Mouse (Mus musculus): ENCODE data around the gene Idh3a. TPM values are rescaled to one million over a fixed set of nuclear protein-coding genes. Genes with fewer than 3 reads are reported as not detected.
A peak's percentile ranks its signal among the peaks of the same experiment; 100 is the strongest.
"Not testable (repeated sequence)": the region's sequence is repeated elsewhere in the genome, so short reads cannot be mapped to it uniquely, and the experiment has no call there.

Idh3a gene
- polyA plus RNA-seq, 1 experiment from 2014 or later = 126 TPM

DNA sequence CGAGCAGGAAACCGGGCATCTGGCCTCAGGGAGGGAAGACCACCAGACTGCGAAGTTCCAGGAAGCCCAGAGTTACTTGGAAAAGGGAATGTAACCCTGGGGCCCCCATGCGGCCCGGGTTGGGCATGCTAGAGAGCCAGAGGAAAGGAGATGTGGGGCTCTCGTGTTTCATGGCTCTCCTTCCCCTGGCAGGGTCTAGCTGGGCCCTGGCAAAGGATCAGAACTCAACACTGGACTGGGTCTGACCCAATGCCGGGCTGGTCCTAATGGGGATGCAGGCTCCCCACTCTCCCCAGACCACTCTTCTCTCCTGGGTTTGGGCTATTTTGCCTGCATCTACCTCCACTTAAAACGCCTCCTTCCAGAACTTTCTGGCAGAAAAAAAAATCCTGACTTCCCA is 27.4 kb upstream of the Idh3a start:
- no peaks in the 10 kb centered on the region for H3K9me3 ChIP-seq
- H3K36me3 ChIP-seq = no peaks in the 10 kb centered on the region
- peak overlapping the region; percentile 71; the same call in 1 of the 2 replicates for H3K4me2 ChIP-seq
- H3K4me3 ChIP-seq = no peak overlapping the region
- H3K27me3 ChIP-seq = no peaks in the 10 kb centered on the region
- no peak overlapping the region for H3K9ac ChIP-seq
- peaks cover 21% of the 10 kb centered on the region for H3K4me1 ChIP-seq (replicated peaks)
- no peak for ATAC-seq (ENCODE audit: low FRiP score)
- WGBS = 76% methylated on average over 8 of the region's 8 CpGs
- no peak overlapping the region for H3K27ac ChIP-seq

DNA sequence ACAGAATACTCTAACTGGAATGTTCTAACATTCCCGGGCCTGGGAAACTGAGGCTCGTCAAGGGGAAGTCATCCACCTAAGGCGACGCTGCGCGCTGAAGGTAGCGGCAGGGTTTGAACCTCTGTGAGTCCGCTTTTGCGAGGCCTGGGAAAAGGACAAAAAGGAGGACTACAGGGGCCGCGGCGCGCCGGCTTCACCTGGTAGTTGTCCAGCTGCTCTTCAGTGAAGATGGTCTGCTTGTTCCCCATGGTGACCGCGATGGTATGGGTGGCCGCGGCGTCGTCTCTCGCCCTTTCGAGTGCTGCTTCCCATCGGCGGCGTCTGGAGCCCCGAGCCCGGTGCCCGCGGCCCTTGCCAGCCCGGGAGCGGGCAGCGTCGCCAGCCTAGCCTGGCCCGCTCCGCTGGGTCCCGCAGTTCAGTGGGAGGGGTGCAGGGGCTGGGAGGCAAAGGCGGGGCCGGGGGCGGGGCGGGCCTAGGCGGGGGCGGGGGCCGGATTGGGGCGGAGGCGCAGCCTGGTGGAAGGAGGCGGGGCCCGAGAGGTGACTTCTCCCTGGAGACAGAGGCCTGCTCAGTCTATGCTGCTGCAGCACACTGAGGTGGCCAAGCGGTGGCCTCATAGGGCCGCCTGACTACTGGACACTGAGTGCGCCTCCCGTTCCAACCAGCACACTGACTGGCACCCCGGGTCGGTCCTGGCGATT is 26.2 kb upstream of the Idh3a start, which contains the start of gene Cib2:
TSS of gene Cib2 (minus strand) at position 448 of the 701 bp plus-strand sequence.
- WGBS = 2% methylated on average over 51 of the region's 54 CpGs
- Histone ChIP-seq H3K27ac (peak within 1 kb of the TSS; percentile 19; the same call in 1 of the 2 replicates), H3K4me3 (peak within 1 kb of the TSS; percentile 54), H3K4me1 (replicated peaks) (peaks cover 21% of the 10 kb centered on the region), H3K9me3 (no peaks in the 10 kb centered on the region), H3K27me3 (no peaks in the 10 kb centered on the region), H3K36me3 (no peaks in the 10 kb centered on the region), H3K9ac (peak within 1 kb of the TSS; percentile 73), H3K4me2 (peak within 1 kb of the TSS; percentile 71)
- ATAC-seq (ENCODE audit: low FRiP score) = peak; percentile 98

- H3K9ac ChIP-seq = no peak overlapping the region
- no peaks in the 10 kb centered on the region for H3K36me3 ChIP-seq
- H3K27ac ChIP-seq = no peak overlapping the region
- WGBS = 87% methylated on average over 8 of the region's 8 CpGs
- H3K9me3 ChIP-seq = no peaks in the 10 kb centered on the region
- ATAC-seq (ENCODE audit: low FRiP score) = no peak
- H3K4me2 ChIP-seq = peak overlapping the region; percentile 71
- peaks cover 21% of the 10 kb centered on the region for H3K4me1 ChIP-seq (replicated peaks)
- no peaks in the 10 kb centered on the region for H3K27me3 ChIP-seq
- H3K4me3 ChIP-seq = no peak overlapping the region
These were observed 25.1 kb upstream of the Idh3a start for GRCm38 (mm10) chr9:54560831-54561601.

DNA sequence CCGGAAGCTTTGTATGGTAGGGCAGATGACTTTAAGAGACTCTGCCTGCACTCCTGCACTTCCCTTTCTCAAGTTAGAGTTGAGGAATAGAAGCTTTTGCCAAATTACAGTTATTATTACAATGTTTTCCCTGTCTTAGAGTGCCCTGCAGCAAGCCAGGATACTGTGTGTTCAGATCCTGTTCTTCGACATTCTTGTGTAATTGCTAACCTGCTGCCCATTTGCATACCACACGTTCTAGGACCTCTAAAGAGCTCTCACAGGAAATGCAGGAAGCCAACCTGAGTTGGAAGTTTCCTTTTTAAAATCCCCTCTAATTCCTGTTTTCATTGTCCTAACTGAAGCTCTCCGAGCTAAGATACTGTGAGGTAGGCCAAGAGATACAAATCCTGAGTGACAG is 19.2 kb upstream of the Idh3a start:
- Histone ChIP-seq H3K36me3 (no peaks in the 10 kb centered on the region), H3K27me3 (no peaks in the 10 kb centered on the region), H3K27ac (no peak overlapping the region), H3K4me1 (replicated peaks) (no peaks in the 10 kb centered on the region), H3K9me3 (no peaks in the 10 kb centered on the region), H3K4me2 (no peak overlapping the region), H3K4me3 (no peak overlapping the region), H3K9ac (no peak overlapping the region)
- 70% methylated on average over 4 of the region's 4 CpGs for WGBS
- ATAC-seq (ENCODE audit: low FRiP score) = no peak

GRCm38 (mm10) chr9:54568732-54569131 is 17.4 kb upstream of the Idh3a start:
- no peaks in the 10 kb centered on the region for H3K9me3 ChIP-seq
- H3K4me1 ChIP-seq (replicated peaks) = no peaks in the 10 kb centered on the region
- 35% methylated on average over 2 of the region's 2 CpGs for WGBS
- H3K27ac ChIP-seq = no peak overlapping the region
- no peaks in the 10 kb centered on the region for H3K36me3 ChIP-seq
- H3K4me2 ChIP-seq = no peak overlapping the region
- no peak overlapping the region for H3K4me3 ChIP-seq
- H3K27me3 ChIP-seq = no peaks in the 10 kb centered on the region
- ATAC-seq (ENCODE audit: low FRiP score) = no peak
- no peak overlapping the region for H3K9ac ChIP-seq

DNA sequence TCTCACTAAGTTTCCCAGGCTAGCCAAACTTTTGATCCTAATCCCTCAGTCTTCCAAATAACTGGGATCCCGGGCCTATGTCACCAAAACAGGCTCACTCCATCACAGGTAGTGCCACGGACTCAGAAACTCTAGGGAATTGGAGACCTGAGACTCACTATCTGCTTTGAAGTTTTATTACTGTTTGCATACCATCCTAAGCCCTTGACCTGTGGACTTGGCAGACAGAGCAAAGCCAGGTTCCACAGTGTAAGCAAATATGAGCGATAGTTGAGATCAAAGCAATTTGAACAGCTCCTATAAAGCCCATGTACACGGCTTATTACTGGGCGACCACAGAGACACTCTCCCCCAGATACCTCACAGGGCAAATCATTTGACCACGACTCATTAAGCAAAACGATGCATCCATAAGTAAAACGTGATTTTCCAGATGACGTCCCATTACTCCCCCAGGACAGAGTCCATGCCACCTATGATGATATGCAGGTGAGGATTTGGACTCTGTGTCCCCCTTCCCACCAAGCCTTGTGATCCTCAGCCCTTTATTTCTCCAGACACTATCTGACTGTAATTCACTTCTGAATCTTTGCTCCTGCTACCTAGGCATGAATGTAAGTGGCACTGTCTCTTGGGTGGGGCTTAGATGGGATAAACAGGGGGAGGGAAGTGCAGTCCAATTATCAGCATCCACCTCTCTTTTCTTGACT is 14.8 kb upstream of the Idh3a start:
- Histone ChIP-seq H3K4me2 (no peak overlapping the region), H3K36me3 (no peaks in the 10 kb centered on the region), H3K4me3 (no peak overlapping the region), H3K9me3 (no peaks in the 10 kb centered on the region), H3K27me3 (no peaks in the 10 kb centered on the region), H3K4me1 (replicated peaks) (no peaks in the 10 kb centered on the region), H3K9ac (no peak overlapping the region), H3K27ac (no peak overlapping the region)
- no peak for ATAC-seq (ENCODE audit: low FRiP score)
- 85% methylated on average over 9 of the region's 9 CpGs for WGBS

- no peak overlapping the region for H3K9ac ChIP-seq
- H3K27ac ChIP-seq = no peak overlapping the region
- no peaks in the 10 kb centered on the region for H3K27me3 ChIP-seq
- ATAC-seq (ENCODE audit: low FRiP score) = no peak
- no peak overlapping the region for H3K4me2 ChIP-seq
- H3K4me1 ChIP-seq (replicated peaks) = peaks cover 19% of the 10 kb centered on the region
- no peaks in the 10 kb centered on the region for H3K9me3 ChIP-seq
- no peaks in the 10 kb centered on the region for H3K36me3 ChIP-seq
- WGBS = 68% methylated on average over 1 of the region's 1 CpGs
- H3K4me3 ChIP-seq = no peak overlapping the region
These were observed 2.4 kb upstream of the Idh3a start for GRCm38 (mm10) chr9:54583712-54584111.

GRCm38 (mm10) chr9:54584127-54584526 is 2.0 kb upstream of the Idh3a start:
- H3K9ac ChIP-seq, H3K4me3 ChIP-seq: not testable (repeated sequence)

DNA sequence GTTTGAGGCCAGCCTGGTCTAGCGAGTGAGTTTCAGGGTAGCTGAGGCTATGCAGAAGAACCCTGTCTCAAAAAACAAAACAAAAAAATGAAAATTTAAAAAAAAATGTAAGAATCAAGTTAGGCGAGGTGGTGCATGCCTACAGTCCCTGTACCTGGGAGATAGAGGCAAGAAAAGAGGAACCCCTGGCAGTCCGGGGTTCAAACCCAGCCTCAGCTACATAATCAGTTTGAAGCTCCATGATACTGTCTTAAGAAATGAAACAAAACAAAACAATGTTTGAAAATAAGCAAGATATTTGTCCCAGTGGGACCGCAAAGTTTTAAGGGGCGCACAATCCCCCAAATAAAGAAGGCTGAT is 315 bp upstream of the Idh3a start:
- Histone ChIP-seq H3K9me3 (no peaks in the 10 kb centered on the region), H3K27ac (peak overlapping the region; percentile 77), H3K9ac (peak overlapping the region; percentile 68), H3K4me3 (peak overlapping the region; percentile 97), H3K4me1 (replicated peaks) (peaks cover 20% of the 10 kb centered on the region), H3K4me2 (peak overlapping the region; percentile 84), H3K27me3 (no peaks in the 10 kb centered on the region), H3K36me3 (peaks cover 12% of the 10 kb centered on the region)
- WGBS = 36% methylated on average over 5 of the region's 5 CpGs
- ATAC-seq (ENCODE audit: low FRiP score) = peak; percentile 59

More at GRCm38 (mm10) chr9:54584127-54584526, 2.0 kb upstream of the Idh3a start:
- H3K27me3 ChIP-seq; ATAC-seq (ENCODE audit: low FRiP score); H3K9me3 ChIP-seq; H3K36me3 ChIP-seq; H3K27ac ChIP-seq; H3K4me2 ChIP-seq: not testable (repeated sequence)
- 88% methylated on average over 2 of the region's 2 CpGs for WGBS
- peaks cover 20% of the 10 kb centered on the region for H3K4me1 ChIP-seq (replicated peaks)

DNA sequence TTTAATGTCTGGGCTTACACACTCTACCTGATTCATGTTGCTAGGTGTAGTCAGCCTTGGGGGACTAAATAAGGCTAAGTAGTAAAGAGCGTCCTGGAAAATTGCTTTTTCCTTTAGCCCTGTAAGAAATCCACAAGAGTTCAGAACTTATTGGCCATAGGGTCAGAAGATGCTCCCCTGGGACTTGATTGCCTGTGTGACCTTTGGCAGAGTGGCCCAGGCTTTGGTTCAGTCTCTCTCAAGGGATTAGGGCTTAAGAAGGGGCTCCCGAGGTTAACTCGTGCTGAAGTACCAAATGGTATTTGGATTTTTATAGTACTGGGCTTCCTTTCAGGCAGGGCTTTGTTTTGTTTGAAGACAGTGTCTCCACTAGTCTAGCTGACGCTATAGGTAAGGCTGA is 1.7 kb downstream of the Idh3a start:
- Histone ChIP-seq H3K4me1 (replicated peaks) (peaks cover 20% of the 10 kb centered on the region), H3K9ac (no peak overlapping the region), H3K27me3 (no peaks in the 10 kb centered on the region), H3K9me3 (no peaks in the 10 kb centered on the region), H3K4me3 (peak overlapping the region; percentile 97; the same call in 1 of the 2 replicates), H3K36me3 (peaks cover 28% of the 10 kb centered on the region), H3K27ac (no peak overlapping the region), H3K4me2 (peak overlapping the region; percentile 84)
- no peak for ATAC-seq (ENCODE audit: low FRiP score)
- 80% methylated on average over 4 of the region's 4 CpGs for WGBS

- not testable (repeated sequence) for H3K4me3 ChIP-seq; ATAC-seq (ENCODE audit: low FRiP score); H3K27me3 ChIP-seq; H3K27ac ChIP-seq; H3K4me2 ChIP-seq; H3K4me1 ChIP-seq (replicated peaks); H3K9ac ChIP-seq; H3K9me3 ChIP-seq
- whole genome bisulfite sequencing = 73% methylated on average over 4 of the region's 4 CpGs
- peaks cover 85% of the 10 kb centered on the region for H3K36me3 ChIP-seq
These were observed 7.5 kb downstream of the Idh3a start for GRCm38 (mm10) chr9:54593652-54594051.

DNA sequence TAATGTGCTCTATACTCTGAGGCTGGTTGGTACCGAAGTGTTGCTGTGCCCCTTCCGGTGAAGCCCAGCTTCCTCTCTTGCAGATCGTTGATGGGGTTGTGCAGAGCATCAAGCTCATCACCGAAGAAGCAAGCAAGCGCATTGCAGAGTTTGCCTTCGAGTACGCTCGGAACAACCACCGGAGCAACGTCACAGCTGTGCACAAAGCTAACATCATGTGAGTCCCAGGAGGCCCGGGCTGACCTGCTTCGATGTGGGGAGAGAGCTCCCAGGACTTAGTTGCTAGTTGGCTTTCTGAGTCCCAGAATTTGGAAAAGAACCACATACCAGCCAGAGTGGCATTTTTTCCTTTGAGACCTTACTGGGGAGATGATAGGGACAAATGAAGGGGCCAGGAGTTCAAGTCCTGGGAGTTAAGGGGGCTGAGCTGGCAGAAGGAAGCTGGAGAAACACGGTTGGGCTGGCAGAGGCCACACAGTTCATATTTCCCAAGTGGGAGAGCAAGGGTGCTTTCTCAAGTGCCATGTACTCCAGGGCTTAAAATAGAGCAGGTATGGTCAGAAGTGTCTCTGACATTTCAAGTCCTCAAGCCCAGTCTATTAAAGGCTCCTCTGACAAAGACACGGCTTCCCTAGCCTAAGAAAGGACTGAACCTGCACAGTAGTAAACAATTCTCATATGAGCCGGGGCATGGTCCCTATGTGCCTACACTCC is 10.8 kb downstream of the Idh3a start:
- H3K4me3 ChIP-seq = no peak overlapping the region
- ATAC-seq (ENCODE audit: low FRiP score) = no peak
- 95% methylated on average over 15 of the region's 15 CpGs for WGBS
- no peak overlapping the region for H3K9ac ChIP-seq
- H3K27me3 ChIP-seq = no peaks in the 10 kb centered on the region
- H3K4me1 ChIP-seq (replicated peaks) = no peaks in the 10 kb centered on the region
- no peak overlapping the region for H3K4me2 ChIP-seq
- H3K9me3 ChIP-seq = no peaks in the 10 kb centered on the region
- peaks cover 94% of the 10 kb centered on the region for H3K36me3 ChIP-seq
- H3K27ac ChIP-seq = no peak overlapping the region

Data from hindbrain, embryonic 13.5 days (tissue).